8 mouse cellular contexts compared by ENCODE assay signal in the genomic region with DNA sequence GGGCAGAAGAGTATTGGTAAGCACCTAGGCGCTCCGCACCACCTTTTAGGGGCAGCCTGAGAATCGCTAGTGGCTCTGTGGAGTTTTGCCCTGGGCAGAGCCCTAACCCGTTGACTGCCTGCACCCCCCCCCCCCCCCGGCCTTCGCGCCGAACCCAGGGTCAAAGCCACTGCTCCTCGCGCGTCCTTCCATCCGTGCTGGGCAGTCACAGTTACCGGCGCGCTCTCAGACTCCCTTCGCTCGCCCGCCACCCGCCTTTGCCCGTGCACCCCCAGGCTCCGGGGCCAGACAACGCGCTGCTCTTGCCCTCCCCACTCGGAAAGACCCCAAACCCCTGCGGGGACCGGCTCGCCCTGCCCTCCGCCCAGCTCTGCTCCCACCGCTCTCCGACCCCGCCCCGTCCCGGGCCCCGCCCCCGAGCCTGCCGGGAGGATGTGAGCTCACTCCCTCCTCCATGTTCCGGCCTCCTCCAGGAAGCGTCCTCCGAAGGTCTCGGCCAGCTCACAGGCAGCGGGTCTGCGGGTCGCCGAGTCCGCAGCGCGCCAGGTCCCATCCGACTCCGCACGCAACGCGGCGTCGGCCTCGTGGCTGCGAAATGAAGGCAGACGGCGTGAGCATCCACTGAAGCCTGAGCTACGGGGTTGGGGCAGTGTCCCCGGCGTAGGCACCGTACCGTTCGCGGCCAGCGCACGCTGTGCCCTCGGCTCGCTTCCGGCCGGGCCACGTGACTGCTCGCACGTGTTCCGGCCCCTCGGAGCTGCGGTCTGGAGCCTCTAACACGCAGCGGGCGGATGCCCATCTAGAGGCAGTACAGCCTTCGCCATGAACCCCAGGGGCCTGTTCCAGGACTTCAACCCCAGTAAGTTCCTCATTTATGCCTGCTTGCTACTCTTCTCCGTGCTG. TPM values are rescaled to one million over a fixed set of nuclear protein-coding genes. Genes with fewer than 3 reads are reported as not detected.
A peak's percentile ranks its signal among the peaks of the same experiment; 100 is the strongest.
DNase-seq lines count a peak whose midpoint lies in the region; ATAC-seq and TF ChIP-seq lines count a peak whose summit lies in the region.

Tmem185b (plus strand) TSS at position 472 of the 903 bp plus-strand sequence.

- no peak for TF ChIP-seq CTCF in MEL (IDR thresholded peaks at IDR 0.05 in 2 of 3, conservative IDR thresholded peaks at IDR 0.05 in 1 of 3; ENCODE audit: control insufficient read depth in 1 of 3, insufficient read depth in 1 of 3, low read depth in 2 of 3, low read length in 3 of 3, poor library complexity in 1 of 3, severe bottlenecking in 1 of 3)
- TF ChIP-seq CTCF in olfactory bulb, adult 2 months (IDR thresholded peaks at IDR 0.05; ENCODE audit: insufficient read depth, low read depth, low read length): no peak

- H3K4me2 ChIP-seq in lung, embryonic 15.5 days: peak within 1 kb of the TSS; percentile 82

- H3K79me2 ChIP-seq in MEL (ENCODE audit: control insufficient read depth, insufficient read depth, low read length, poor library complexity): peaks cover 19% of the 10 kb centered on the region

- no peak for TF ChIP-seq RAD21 in MEL (IDR thresholded peaks at IDR 0.05; ENCODE audit: low read depth, low read length)

- DNase-seq in MEL (ENCODE audit: low read depth, low spot score): peak; percentile 90
- DNase-seq in cerebellum, adult 18-20 months: peak; percentile 90 to 93
- peak; percentile 56 for DNase-seq in layer of hippocampus, adult 9-10 months (ENCODE audit: low spot score)
- peak; percentile 89 to 90 for DNase-seq in thymus, adult 18-20 months

- no peak for TF ChIP-seq EP300 in MEL (IDR thresholded peaks at IDR 0.05; ENCODE audit: low read depth in 1 of 2, low read length in 2 of 2)

- peaks cover 1 to 29% of the 10 kb centered on the region in 2 experiments for H3K4me1 ChIP-seq in MEL (ENCODE audit: control insufficient read depth in 1 of 2, insufficient read depth in 2 of 2, low read length in 2 of 2)
- H3K4me1 ChIP-seq in lung, embryonic 15.5 days: peaks cover 36% of the 10 kb centered on the region
- peaks cover 31% of the 10 kb centered on the region for H3K4me1 ChIP-seq in olfactory bulb, adult 2 months (ENCODE audit: control insufficient read depth, insufficient read depth, low read length)

- peaks cover 0 to 18% of the 10 kb centered on the region in 2 experiments; a peak in 3 of 4 replicates for H3K36me3 ChIP-seq in MEL (ENCODE audit: control insufficient read depth in 1 of 2, insufficient read depth in 2 of 2, low read length in 2 of 2)
- peaks cover 27% of the 10 kb centered on the region for H3K36me3 ChIP-seq in lung, embryonic 15.5 days

- H3K27me3 ChIP-seq in MEL (ENCODE audit: control insufficient read depth in 1 of 2, insufficient read depth in 2 of 2, low read length in 2 of 2): no peaks in the 10 kb centered on the region
- H3K27me3 ChIP-seq in lung, embryonic 15.5 days: no peaks in the 10 kb centered on the region

- H3K27ac ChIP-seq in MEL (ENCODE audit: control insufficient read depth, low read depth, low read length): peak within 1 kb of the TSS; percentile 76
- H3K27ac ChIP-seq in lung, embryonic 15.5 days: peak within 1 kb of the TSS; percentile 83
- peak within 1 kb of the TSS; percentile 80 for H3K27ac ChIP-seq in olfactory bulb, adult 2 months (ENCODE audit: insufficient read depth, low read depth, low read length)

- peak within 1 kb of the TSS; percentile 54 to 80 for H3K4me3 ChIP-seq in MEL (ENCODE audit: control insufficient read depth in 1 of 2, insufficient read depth in 1 of 2, low read depth in 2 of 2, low read length in 2 of 2)
- peak within 1 kb of the TSS; percentile 63 for H3K4me3 ChIP-seq in lung, embryonic 15.5 days
- H3K4me3 ChIP-seq in olfactory bulb, adult 2 months (ENCODE audit: insufficient read depth, low read depth, low read length): peak within 1 kb of the TSS; percentile 84

- ATAC-seq in frontal cortex, adult (ENCODE audit: low TSS enrichment): peak; percentile 95
- ATAC-seq in hematopoietic stem cell, adult 5-6 weeks (replicated peaks in 1 of 2; ENCODE audit: insufficient read depth in 1 of 2, low FRiP score in 2 of 2, low TSS enrichment in 1 of 2, low read depth in 1 of 2, poor library complexity in 2 of 2, severe bottlenecking in 2 of 2): peak; percentile 88
- ATAC-seq in lung, embryonic 15.5 days (ENCODE audit: borderline replicate concordance, extremely low read depth, low FRiP score, low TSS enrichment): peak; percentile 92

- 2% methylated on average over 70 of the region's 82 CpGs for WGBS in lung, embryonic 15.5 days
- 2% methylated on average over 82 of the region's 82 CpGs for WGBS in olfactory bulb, adult 2 months

- no peaks in the 10 kb centered on the region for H3K9me3 ChIP-seq in MEL (replicated peaks; ENCODE audit: insufficient read depth, low read length)
- H3K9me3 ChIP-seq in lung, embryonic 15.5 days: no peaks in the 10 kb centered on the region

- peak; percentile 78 to 86; a peak in 3 of 4 replicates for TF ChIP-seq POLR2A in MEL (IDR thresholded peaks at IDR 0.05; ENCODE audit: control insufficient read depth in 1 of 2, insufficient read depth in 1 of 2, low read depth in 1 of 2, low read length in 2 of 2, poor library complexity in 1 of 2)
- TF ChIP-seq POLR2A in olfactory bulb, adult 2 months (IDR thresholded peaks at IDR 0.05; ENCODE audit: insufficient read depth, low read depth, low read length): peak; percentile 55

- peak within 1 kb of the TSS; percentile 91 for H3K9ac ChIP-seq in MEL (ENCODE audit: control insufficient read depth, low read depth, low read length, poor library complexity, severe bottlenecking)
- peak within 1 kb of the TSS; percentile 69 for H3K9ac ChIP-seq in lung, embryonic 15.5 days

TF ChIP-seq in MEL, 35 proteins besides CTCF, POLR2A, EP300 and RAD21 (continues in another document):
- TF ChIP-seq TAL1 (IDR thresholded peaks at IDR 0.05; ENCODE audit: low read length) (no peak), POLR2AphosphoS5 (IDR thresholded peaks at IDR 0.05; ENCODE audit: borderline replicate concordance, low read depth, low read length) (no peak), ZMIZ1 (IDR thresholded peaks at IDR 0.05; ENCODE audit: low read depth, low read length) (peak; percentile 79), CHD1 (IDR thresholded peaks at IDR 0.05; ENCODE audit: low read depth, low read length) (no peak), MAX (IDR thresholded peaks at IDR 0.05; ENCODE audit: low read length) (peak; percentile 100), ZKSCAN1 (IDR thresholded peaks at IDR 0.05; ENCODE audit: low read depth, low read length) (no peak), NRF1 (IDR thresholded peaks at IDR 0.05; ENCODE audit: insufficient read depth, low read depth, low read length, poor library complexity, severe bottlenecking) (no peak), MYC (IDR thresholded peaks at IDR 0.05; ENCODE audit: low read depth, low read length) (peak; percentile 97), ELF1 (IDR thresholded peaks at IDR 0.05; ENCODE audit: low read depth, low read length) (peak; percentile 59), ZC3H11A (IDR thresholded peaks at IDR 0.05; ENCODE audit: low read depth, low read length) (no peak), GATA1 (IDR thresholded peaks at IDR 0.05; ENCODE audit: low read depth, low read length) (no peak), USF1 (IDR thresholded peaks at IDR 0.05; ENCODE audit: low read depth, low read length) (peak; percentile 94), MEF2A (IDR thresholded peaks at IDR 0.05; ENCODE audit: extremely low read depth, insufficient replicate concordance, low read depth, low read length, poor library complexity, severe bottlenecking) (no peak), MYB (IDR thresholded peaks at IDR 0.05; ENCODE audit: low read depth, low read length) (no peak), USF2 (IDR thresholded peaks at IDR 0.05; ENCODE audit: borderline replicate concordance in 1 of 2, insufficient read depth in 1 of 2, low read depth in 1 of 2, low read length in 2 of 2) (peak in 1 of 2 experiments; percentile 72; a peak in 2 of 4 replicates), UBTF (IDR thresholded peaks at IDR 0.05; ENCODE audit: borderline replicate concordance, insufficient read depth, low read depth, low read length) (no peak), TCF12 (IDR thresholded peaks at IDR 0.05; ENCODE audit: low read depth, low read length) (no peak; the same call in 1 of the 2 replicates), ZNF384 (IDR thresholded peaks at IDR 0.05; ENCODE audit: low read depth, low read length) (no peak), JUND (IDR thresholded peaks at IDR 0.05; ENCODE audit: low read depth, low read length) (no peak), MXI1 (IDR thresholded peaks at IDR 0.05; ENCODE audit: low read depth, low read length) (peak; percentile 96), HCFC1 (IDR thresholded peaks at IDR 0.05; ENCODE audit: low read depth, low read length) (peak; percentile 73), BHLHE40 (IDR thresholded peaks at IDR 0.05; ENCODE audit: borderline replicate concordance, low read depth, low read length) (peak; percentile 90), NELFE (IDR thresholded peaks at IDR 0.05; ENCODE audit: low read depth, low read length) (peak; percentile 79), CHD2 (IDR thresholded peaks at IDR 0.05; ENCODE audit: low read length) (no peak), TBP (IDR thresholded peaks at IDR 0.05; ENCODE audit: low read depth, low read length) (no peak), SIN3A (IDR thresholded peaks at IDR 0.05; ENCODE audit: low read length) (peak; percentile 86), POLR2AphosphoS2 (IDR thresholded peaks at IDR 0.05; ENCODE audit: low read length) (peak; percentile 82), RCOR1 (IDR thresholded peaks at IDR 0.05; ENCODE audit: low read depth, low read length) (no peak), KAT2A (conservative IDR thresholded peaks at IDR 0.05; ENCODE audit: low read depth, low read length) (no peak), E2F4 (IDR thresholded peaks at IDR 0.05; ENCODE audit: borderline replicate concordance, low read depth, low read length) (no peak), GABPA (IDR thresholded peaks at IDR 0.05; ENCODE audit: low read depth, low read length) (no peak), ETS1 (IDR thresholded peaks at IDR 0.05; ENCODE audit: low read depth, low read length) (peak; percentile 45; the same call in 1 of the 2 replicates), MAFK (IDR thresholded peaks at IDR 0.05; ENCODE audit: borderline replicate concordance, low read depth, low read length) (no peak)

RNA-seq across cellular contexts. Expression of gene Tmem185b, which starts in this region (rescaled TPM):
- 19.7 and 25.2 TPM in 2 replicates for total RNA-seq in MEL (2012; rRNA removed)
- 10 to 100 TPM in 1 of 2 experiments, not detected in 1; 35.8 TPM for polyA plus RNA-seq in MEL (2012; ENCODE audit: insufficient read depth in 1 of 2, insufficient read length in 2 of 2, low read depth in 1 of 2, low replicate concordance in 2 of 2, missing spikeins in 1 of 2)
- 8.5 and 12.2 TPM in 2 replicates for total RNA-seq in hematopoietic stem cell, adult 5-6 weeks (2017)
- polyA plus RNA-seq in lung, embryonic 15.5 days (2015; fragmentation: Nextera tagmentation; extraction: Ambion mirVana): 30.5 and 32.6 TPM in 2 replicates
- not detected in 2 replicates for polyA plus RNA-seq in olfactory bulb, adult 2 months (2012; ENCODE audit: insufficient read depth, insufficient read length, low replicate concordance, missing spikeins)

Comparison
In these comparisons a context has a peak if more than half of its experiments do, and no peak if none do; other contexts are left out.
1. Peak in every context shown above with its lines: DNase-seq, ATAC-seq, H3K4me3 ChIP-seq and H3K27ac ChIP-seq.